Mouse (Mus musculus): Measurements from ENCODE around the gene Pdxdc1.
"Not testable (repeated sequence)": the region's sequence is repeated elsewhere in the genome, so short reads cannot be mapped to it uniquely, and the experiment has no call there.

Gene Pdxdc1

GRCm38 (mm10) chr16:13812152-13812551 is 90.8 kb downstream of the Pdxdc1 start:
- DNase-seq, result no peak

DNA sequence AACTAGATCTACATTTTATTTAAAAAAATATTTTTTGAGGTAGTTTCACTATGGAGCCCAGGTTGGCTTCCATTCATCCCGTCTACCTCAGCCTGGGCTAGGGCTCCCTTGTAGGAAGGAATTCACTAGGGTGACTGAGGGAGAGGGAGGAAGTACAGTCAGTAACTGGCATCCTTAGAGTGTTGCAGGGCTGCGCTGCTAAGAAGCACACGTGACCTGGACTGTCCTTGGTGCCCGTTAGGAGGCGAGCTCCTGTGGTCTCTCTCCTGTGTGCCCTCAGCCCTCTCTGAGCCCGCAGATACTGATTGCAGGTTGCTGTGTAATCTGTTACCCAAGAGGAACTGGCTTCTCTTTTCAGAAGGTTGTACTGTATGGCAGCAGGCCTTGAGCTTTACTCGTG is 94.5 kb downstream of the Pdxdc1 start:
- no peak for DNase-seq

GRCm38 (mm10) chr16:13807616-13808015 is 95.3 kb downstream of the Pdxdc1 start:
- DNase-seq, result no peak

DNA sequence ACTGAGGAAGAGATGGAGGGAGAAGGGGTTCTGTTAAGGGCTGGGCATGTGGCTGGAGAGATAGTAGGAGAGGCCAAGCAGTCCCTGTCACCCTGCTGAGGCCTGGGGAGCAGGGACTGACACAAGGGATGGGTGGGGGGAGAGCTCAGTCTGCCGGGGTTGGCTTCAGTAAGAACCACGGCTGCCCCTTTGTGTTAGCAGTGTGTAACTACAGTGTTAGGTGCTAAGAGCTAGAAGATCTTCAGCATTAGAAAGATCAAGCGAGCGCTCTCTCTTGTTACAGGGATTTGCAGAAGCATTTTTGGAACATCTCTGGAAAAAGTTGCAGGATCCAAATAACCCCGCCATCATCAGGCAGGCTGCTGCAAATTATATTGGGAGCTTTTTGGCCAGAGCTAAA is 98.3 kb downstream of the Pdxdc1 start:
- no peak for DNase-seq

DNA sequence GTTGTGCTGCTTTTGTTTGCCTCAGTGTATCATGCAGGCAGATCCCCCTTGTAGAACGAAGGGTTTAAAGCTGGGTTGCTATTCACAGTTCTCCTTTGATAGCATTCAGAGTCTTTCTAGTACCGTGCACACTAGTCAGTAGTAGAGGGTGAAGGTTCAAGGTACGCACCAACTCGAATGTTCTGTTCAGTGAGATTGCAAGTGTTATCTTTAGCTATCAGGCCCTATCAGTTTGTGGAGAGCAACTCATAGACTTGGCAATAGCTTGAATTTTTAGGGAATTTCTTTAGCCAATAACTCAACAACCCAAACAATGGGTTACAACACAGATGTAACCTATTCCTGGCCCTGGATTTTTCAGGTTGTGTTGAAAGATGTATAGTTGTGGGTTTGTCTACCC is 101.7 kb downstream of the Pdxdc1 start:
- no peak for DNase-seq

DNA sequence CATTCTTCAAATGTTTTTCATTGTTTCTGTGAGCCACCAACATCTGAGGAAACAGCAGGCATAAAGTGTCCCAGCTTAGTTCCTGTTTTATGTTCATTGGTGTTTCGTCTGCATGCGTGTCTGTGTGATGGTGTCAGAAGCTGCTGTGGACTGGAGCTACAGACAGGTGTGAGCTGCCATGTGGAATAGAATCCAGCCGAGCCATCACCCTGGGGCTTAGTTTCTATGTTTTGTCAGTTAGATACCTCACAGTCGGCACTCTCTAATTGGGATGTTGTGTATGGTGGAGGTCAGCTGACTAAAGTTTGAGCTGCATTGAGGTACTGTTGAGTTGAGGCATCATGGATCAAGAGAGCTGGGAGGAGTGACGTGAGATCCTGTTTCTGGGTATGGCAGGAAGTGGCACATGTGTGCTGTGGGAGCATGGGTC is 106.2 kb downstream of the Pdxdc1 start:
- DNase-seq, result no peak

DNA sequence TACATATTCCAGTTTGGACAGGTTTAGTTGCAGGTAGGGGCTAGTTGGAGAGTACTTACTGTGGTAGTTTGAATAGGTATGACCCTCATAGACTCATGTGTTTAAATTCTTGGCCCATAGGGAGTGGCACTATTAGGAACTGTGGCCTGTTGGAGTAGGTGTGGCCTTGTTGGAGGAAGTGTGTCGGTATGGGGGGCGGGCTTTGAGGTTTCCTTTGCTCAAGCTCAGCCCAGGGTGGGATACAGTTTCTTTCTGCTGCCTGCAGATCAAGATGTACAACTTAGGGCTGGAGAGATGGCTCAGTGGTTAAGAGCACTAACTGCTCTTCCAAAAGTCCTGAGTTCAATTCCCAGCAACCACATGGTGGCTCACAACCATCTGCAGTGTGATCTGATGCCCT is 109.5 kb downstream of the Pdxdc1 start:
- not testable (repeated sequence) for DNase-seq

DNA sequence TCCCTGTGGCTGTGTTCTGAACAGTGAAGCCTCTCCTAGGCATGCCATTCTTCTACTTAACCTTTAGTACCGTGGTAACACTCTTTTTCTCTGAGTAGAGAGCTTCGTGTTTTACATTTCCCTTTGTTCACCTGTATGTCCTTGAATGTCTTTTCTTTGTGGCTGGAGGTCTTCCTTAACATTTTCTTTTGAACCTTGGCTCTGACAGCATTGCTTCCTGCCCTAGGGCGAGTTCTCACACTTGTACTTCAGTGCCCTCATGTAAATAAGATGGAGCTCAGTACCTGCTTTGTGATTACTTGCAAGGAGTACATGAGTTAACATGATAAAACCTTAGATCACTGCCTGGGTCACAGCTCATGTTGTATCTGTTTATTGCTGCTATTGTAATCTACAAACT is 117.0 kb downstream of the Pdxdc1 start:
- DNase-seq, result no peak

Measured in kidney, postnatal 4 days (tissue).